Mouse (Mus musculus): ENCODE measurements around the gene Pih1d1. TPM values are rescaled to one million over a fixed set of nuclear protein-coding genes. Genes with fewer than 3 reads are reported as not detected.
"Not testable (repeated sequence)": the region's sequence is repeated elsewhere in the genome, so short reads cannot be mapped to it uniquely, and the experiment has no call there.

Gene Pih1d1
- polyA plus RNA-seq, 1 experiment from 2014 or later, result 108 TPM

GRCm38 (mm10) chr7:45149545-45149944 is 4.6 kb upstream of the Pih1d1 start:
- 27% methylated on average over 6 of the region's 6 CpGs for WGBS
- Histone ChIP-seq H3K9ac (ENCODE audit: low read length) (no peak overlapping the region), H3K4me2 (ENCODE audit: low read length) (no peak overlapping the region), H3K4me3 (ENCODE audit: low read depth, low read length) (no peak overlapping the region), H3K4me1 (ENCODE audit: control insufficient read depth, insufficient read depth, low read length) (peaks cover 8% of the 10 kb centered on the region), H3K27ac (ENCODE audit: low read depth, low read length) (no peak overlapping the region), H3K36me3 (ENCODE audit: control insufficient read depth, insufficient read depth, low read length) (0 out of 2 replicates have a peak, but pooled peaks cover 12% of the 10 kb centered on the region), H3K27me3 (replicated peaks; ENCODE audit: control insufficient read depth, insufficient read depth, low read length) (no peaks in the 10 kb centered on the region), H3K9me3 (replicated peaks; ENCODE audit: control insufficient read depth, low read length) (no peaks in the 10 kb centered on the region)
- ATAC-seq (no peak), DNase-seq (ENCODE audit: low spot score) (no peak)

GRCm38 (mm10) chr7:45150321-45150720 is 3.8 kb upstream of the Pih1d1 start:
- DNase-seq (ENCODE audit: low spot score) (no peak), ATAC-seq (no peak)
- H3K4me1 ChIP-seq (ENCODE audit: control insufficient read depth, insufficient read depth, low read length), result peaks cover 8% of the 10 kb centered on the region
- no peaks in the 10 kb centered on the region for H3K27me3 ChIP-seq (replicated peaks; ENCODE audit: control insufficient read depth, insufficient read depth, low read length)
- no peak overlapping the region for H3K4me3 ChIP-seq (ENCODE audit: low read depth, low read length)
- H3K9me3 ChIP-seq (replicated peaks; ENCODE audit: control insufficient read depth, low read length), result no peaks in the 10 kb centered on the region
- H3K27ac ChIP-seq (ENCODE audit: low read depth, low read length), result no peak overlapping the region
- no peak overlapping the region for H3K4me2 ChIP-seq (ENCODE audit: low read length)
- 0 out of 2 replicates have a peak, but pooled peaks cover 7% of the 10 kb centered on the region for H3K36me3 ChIP-seq (ENCODE audit: control insufficient read depth, insufficient read depth, low read length)
- H3K9ac ChIP-seq (ENCODE audit: low read length), result peak overlapping the region; percentile 30; the same call in 1 of the 2 replicates
- 76% methylated on average over 4 of the region's 4 CpGs for WGBS

GRCm38 (mm10) chr7:45151303-45151702 is 2.8 kb upstream of the Pih1d1 start:
- H3K27ac ChIP-seq (ENCODE audit: low read depth, low read length), result no peak overlapping the region

GRCm38 (mm10) chr7:45153052-45153451 is 1.1 kb upstream of the Pih1d1 start:
- H3K4me3 ChIP-seq (ENCODE audit: low read depth, low read length); H3K27ac ChIP-seq (ENCODE audit: low read depth, low read length); H3K9ac ChIP-seq (ENCODE audit: low read length); H3K4me2 ChIP-seq (ENCODE audit: low read length); H3K4me1 ChIP-seq (ENCODE audit: control insufficient read depth, insufficient read depth, low read length); H3K36me3 ChIP-seq (ENCODE audit: control insufficient read depth, insufficient read depth, low read length); H3K9me3 ChIP-seq (replicated peaks; ENCODE audit: control insufficient read depth, low read length); H3K27me3 ChIP-seq (replicated peaks; ENCODE audit: control insufficient read depth, insufficient read depth, low read length); DNase-seq (ENCODE audit: low spot score); ATAC-seq: not testable (repeated sequence)
- 93% methylated on average over 2 of the region's 2 CpGs for WGBS

More at GRCm38 (mm10) chr7:45151303-45151702, 2.8 kb upstream of the Pih1d1 start:
- Histone ChIP-seq H3K9ac (ENCODE audit: low read length) (peak overlapping the region; percentile 9; the same call in 1 of the 2 replicates), H3K4me2 (ENCODE audit: low read length) (no peak overlapping the region), H3K4me3 (ENCODE audit: low read depth, low read length) (no peak overlapping the region), H3K9me3 (replicated peaks; ENCODE audit: control insufficient read depth, low read length) (no peaks in the 10 kb centered on the region), H3K4me1 (ENCODE audit: control insufficient read depth, insufficient read depth, low read length) (peaks cover 8% of the 10 kb centered on the region), H3K27me3 (replicated peaks; ENCODE audit: control insufficient read depth, insufficient read depth, low read length) (no peaks in the 10 kb centered on the region), H3K36me3 (ENCODE audit: control insufficient read depth, insufficient read depth, low read length) (0 out of 2 replicates have a peak, but pooled peaks cover 5% of the 10 kb centered on the region)
- DNase-seq (ENCODE audit: low spot score) (no peak), ATAC-seq (no peak)
- WGBS, result 45% methylated on average over 11 of the region's 11 CpGs

- H3K27ac ChIP-seq (ENCODE audit: low read depth, low read length), result peak overlapping the region; percentile 89
- no peaks in the 10 kb centered on the region for H3K9me3 ChIP-seq (replicated peaks; ENCODE audit: control insufficient read depth, low read length)
- H3K36me3 ChIP-seq (ENCODE audit: control insufficient read depth, insufficient read depth, low read length), result peaks cover 9% of the 10 kb centered on the region; the same call in 1 of the 2 replicates
- peaks cover 8% of the 10 kb centered on the region for H3K4me1 ChIP-seq (ENCODE audit: control insufficient read depth, insufficient read depth, low read length)
- no peaks in the 10 kb centered on the region for H3K27me3 ChIP-seq (replicated peaks; ENCODE audit: control insufficient read depth, insufficient read depth, low read length)
- DNase-seq (ENCODE audit: low spot score) (no peak), ATAC-seq (0 out of 2 replicates have a peak, but pooled peaks have one; percentile 0)
- peak overlapping the region; percentile 83 for H3K9ac ChIP-seq (ENCODE audit: low read length)
- peak overlapping the region; percentile 50 for H3K4me3 ChIP-seq (ENCODE audit: low read depth, low read length)
- peak overlapping the region; percentile 84 for H3K4me2 ChIP-seq (ENCODE audit: low read length)
- WGBS, result 3% methylated on average over 5 of the region's 5 CpGs
Observed at GRCm38 (mm10) chr7:45153586-45153985, 517 bp upstream of the Pih1d1 start.

- Histone ChIP-seq H3K27me3 (replicated peaks; ENCODE audit: control insufficient read depth, insufficient read depth, low read length) (no peaks in the 10 kb centered on the region), H3K9me3 (replicated peaks; ENCODE audit: control insufficient read depth, low read length) (no peaks in the 10 kb centered on the region), H3K4me2 (ENCODE audit: low read length) (peak overlapping the region; percentile 84), H3K36me3 (ENCODE audit: control insufficient read depth, insufficient read depth, low read length) (peaks cover 19% of the 10 kb centered on the region; the same call in 1 of the 2 replicates), H3K4me3 (ENCODE audit: low read depth, low read length) (peak overlapping the region; percentile 50), H3K27ac (ENCODE audit: low read depth, low read length) (no peak overlapping the region), H3K9ac (ENCODE audit: low read length) (peak overlapping the region; percentile 33; the same call in 1 of the 2 replicates), H3K4me1 (ENCODE audit: control insufficient read depth, insufficient read depth, low read length) (peaks cover 8% of the 10 kb centered on the region)
- DNase-seq (ENCODE audit: low spot score) (no peak), ATAC-seq (no peak; the same call in 1 of the 2 replicates)
- WGBS, result 81% methylated on average over 12 of the region's 12 CpGs
Observed at GRCm38 (mm10) chr7:45154993-45155514, 951 bp downstream of the Pih1d1 start.

GRCm38 (mm10) chr7:45155590-45155989 is 1.5 kb downstream of the Pih1d1 start:
- H3K4me2 ChIP-seq (ENCODE audit: low read length), result no peak overlapping the region
- H3K36me3 ChIP-seq (ENCODE audit: control insufficient read depth, insufficient read depth, low read length), result peaks cover 19% of the 10 kb centered on the region; the same call in 1 of the 2 replicates
- no peak for DNase-seq (ENCODE audit: low spot score)
- no peaks in the 10 kb centered on the region for H3K9me3 ChIP-seq (replicated peaks; ENCODE audit: control insufficient read depth, low read length)
- no peaks in the 10 kb centered on the region for H3K27me3 ChIP-seq (replicated peaks; ENCODE audit: control insufficient read depth, insufficient read depth, low read length)
- no peak overlapping the region for H3K4me3 ChIP-seq (ENCODE audit: low read depth, low read length)
- no peak overlapping the region for H3K9ac ChIP-seq (ENCODE audit: low read length)
- no peak for ATAC-seq
- WGBS, result 91% methylated on average over 9 of the region's 9 CpGs
- H3K4me1 ChIP-seq (ENCODE audit: control insufficient read depth, insufficient read depth, low read length), result peaks cover 8% of the 10 kb centered on the region
- no peak overlapping the region for H3K27ac ChIP-seq (ENCODE audit: low read depth, low read length)

- Histone ChIP-seq H3K27ac (ENCODE audit: low read depth, low read length) (no peak overlapping the region), H3K9ac (ENCODE audit: low read length) (no peak overlapping the region), H3K27me3 (replicated peaks; ENCODE audit: control insufficient read depth, insufficient read depth, low read length) (no peaks in the 10 kb centered on the region), H3K4me3 (ENCODE audit: low read depth, low read length) (no peak overlapping the region), H3K9me3 (replicated peaks; ENCODE audit: control insufficient read depth, low read length) (no peaks in the 10 kb centered on the region), H3K4me1 (ENCODE audit: control insufficient read depth, insufficient read depth, low read length) (peaks cover 7% of the 10 kb centered on the region), H3K36me3 (ENCODE audit: control insufficient read depth, insufficient read depth, low read length) (peaks cover 19% of the 10 kb centered on the region; the same call in 1 of the 2 replicates), H3K4me2 (ENCODE audit: low read length) (no peak overlapping the region)
- WGBS, result 96% methylated on average over 15 of the region's 15 CpGs
- ATAC-seq (no peak), DNase-seq (ENCODE audit: low spot score) (no peak)
Observed at GRCm38 (mm10) chr7:45156206-45156605, 2.1 kb downstream of the Pih1d1 start.

- Histone ChIP-seq H3K9ac (ENCODE audit: low read length) (no peak overlapping the region), H3K4me2 (ENCODE audit: low read length) (no peak overlapping the region), H3K4me1 (ENCODE audit: control insufficient read depth, insufficient read depth, low read length) (peaks cover 6% of the 10 kb centered on the region), H3K9me3 (replicated peaks; ENCODE audit: control insufficient read depth, low read length) (no peaks in the 10 kb centered on the region), H3K4me3 (ENCODE audit: low read depth, low read length) (no peak overlapping the region), H3K36me3 (ENCODE audit: control insufficient read depth, insufficient read depth, low read length) (peaks cover 19% of the 10 kb centered on the region; the same call in 1 of the 2 replicates), H3K27ac (ENCODE audit: low read depth, low read length) (no peak overlapping the region), H3K27me3 (replicated peaks; ENCODE audit: control insufficient read depth, insufficient read depth, low read length) (0 out of 2 replicates have a peak, but pooled peaks cover under 1% of the 10 kb centered on the region)
- DNase-seq (ENCODE audit: low spot score) (no peak), ATAC-seq (no peak)
- WGBS, result 80% methylated on average over 14 of the region's 14 CpGs
Observed at GRCm38 (mm10) chr7:45157459-45157858, 3.4 kb downstream of the Pih1d1 start.

Data from forebrain, embryonic 14.5 days (tissue).